Mouse (Mus musculus): Measurements from ENCODE around the gene Srd5a3. TPM values are rescaled to one million over a fixed set of nuclear protein-coding genes. Genes with fewer than 3 reads are reported as not detected.

Gene Srd5a3
- 31.1 TPM for polyA plus RNA-seq (2017; shearing (Covaris generic))

DNA sequence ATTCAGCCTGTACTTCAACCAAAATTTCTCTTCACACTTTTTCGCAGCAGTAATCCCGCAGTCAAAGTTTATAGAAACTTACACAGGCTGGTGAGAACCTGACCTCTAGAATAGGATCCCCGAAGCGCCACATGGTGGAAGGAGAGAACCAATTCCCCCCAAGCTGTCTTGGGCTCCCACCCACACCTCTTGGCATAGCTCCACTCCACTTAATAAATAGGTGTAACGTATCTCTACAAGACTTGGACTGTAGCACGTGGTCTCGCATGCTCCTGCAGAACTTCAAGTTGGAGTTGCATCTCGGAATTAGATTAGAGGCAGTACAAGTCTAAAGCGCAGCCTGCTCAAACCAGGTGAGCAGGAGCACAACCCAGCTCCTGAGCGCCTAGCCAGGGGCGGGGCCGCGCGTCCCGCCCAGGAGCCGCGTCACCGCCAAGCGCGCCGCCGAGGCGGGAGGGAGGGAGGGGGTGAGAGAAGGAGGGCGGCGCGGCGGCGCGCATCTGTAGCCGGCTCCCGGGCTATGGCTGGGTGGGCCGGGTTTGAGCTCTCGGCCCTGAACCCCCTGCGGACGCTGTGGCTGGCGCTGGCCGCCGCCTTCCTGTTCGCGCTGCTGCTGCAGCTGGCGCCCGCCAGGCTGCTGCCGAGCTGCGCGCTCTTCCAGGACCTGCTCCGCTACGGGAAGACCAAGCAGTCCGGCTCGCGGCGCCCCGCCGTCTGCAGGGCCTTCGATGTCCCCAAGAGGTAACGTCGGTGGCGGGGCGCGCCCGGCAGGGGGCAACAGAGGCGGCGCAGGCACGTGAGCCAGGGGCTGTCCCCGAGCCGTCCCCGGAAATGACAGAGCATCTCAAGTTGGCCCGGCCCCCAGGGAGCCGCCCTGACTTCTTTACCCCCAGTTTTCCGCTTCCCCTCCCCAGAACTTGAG, at the start of gene Srd5a3:
Srd5a3 (plus strand) TSS at position 464 of the 922 bp plus-strand sequence.

DNA sequence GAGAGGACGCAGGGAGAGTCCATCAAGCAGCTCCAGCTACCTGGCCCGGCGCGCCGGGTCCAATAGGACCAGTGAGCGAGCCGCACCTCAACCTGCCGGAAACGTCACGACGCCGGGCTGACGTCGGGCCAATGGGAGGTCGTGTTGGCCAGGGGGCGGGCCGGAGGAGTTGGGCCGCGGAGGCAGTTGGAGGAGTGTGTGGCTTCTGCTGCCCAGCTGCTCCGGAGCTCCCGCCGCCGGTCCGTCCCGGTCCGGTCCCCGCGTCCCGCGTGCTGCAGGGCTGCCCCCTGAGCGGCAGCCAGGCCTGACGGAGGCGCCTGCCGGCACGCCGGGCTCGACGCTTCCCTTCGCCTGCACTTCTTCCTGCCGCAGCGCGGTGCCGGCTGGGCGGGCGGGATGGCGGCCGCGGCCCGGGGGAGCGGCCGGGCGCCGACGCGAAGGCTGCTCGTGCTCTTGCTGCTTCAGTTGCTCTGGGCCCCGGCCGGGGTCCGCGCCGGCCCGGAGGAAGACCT, 43.7 kb downstream of the Srd5a3 start, which contains the start of gene Tmem165:
Tmem165 (plus strand) TSS at position 131 of the 512 bp plus-strand sequence.

Other genes starting within 250 kb of the Srd5a3 start
- gene Kdr, start 161.8 kb upstream of the Srd5a3 start, polyA plus RNA-seq (2017; shearing (Covaris generic)) = 0.26 TPM
- 48.4 TPM for gene Tmem165, start 43.6 kb downstream of the Srd5a3 start, polyA plus RNA-seq (2017; shearing (Covaris generic))
- gene Clock, start 164.5 kb downstream of the Srd5a3 start, polyA plus RNA-seq (2017; shearing (Covaris generic)) = 23.8 TPM
- not detected for gene Pdcl2, start 190.9 kb downstream of the Srd5a3 start, polyA plus RNA-seq (2017; shearing (Covaris generic))
- gene Nmu, start 223.5 kb downstream of the Srd5a3 start, polyA plus RNA-seq (2017; shearing (Covaris generic)) = not detected

Data from effector memory CD4-positive, alpha-beta T cell, adult 7 months (primary cell).